Mouse (Mus musculus): Measurements from ENCODE around the gene Ncoa3. TPM values are rescaled to one million over a fixed set of nuclear protein-coding genes. Genes with fewer than 3 reads are reported as not detected.
"Not testable (repeated sequence)": the region's sequence is repeated elsewhere in the genome, so short reads cannot be mapped to it uniquely, and the experiment has no call there.

Ncoa3 gene
- polyA plus RNA-seq, 1 experiment, result 31.9 TPM

GRCm38 (mm10) chr2:166079231-166079630 is 86.8 kb downstream of the Ncoa3 start:
- no peak for DNase-seq (ENCODE audit: low read depth)

- no peak for DNase-seq (ENCODE audit: low read depth)
Observed at GRCm38 (mm10) chr2:166079961-166080885, 87.8 kb downstream of the Ncoa3 start.

GRCm38 (mm10) chr2:166080967-166081750 is 88.7 kb downstream of the Ncoa3 start:
- DNase-seq (ENCODE audit: low read depth), result no peak

GRCm38 (mm10) chr2:166082193-166082592 is 89.8 kb downstream of the Ncoa3 start:
- no peak for DNase-seq (ENCODE audit: low read depth)

- DNase-seq (ENCODE audit: low read depth), result no peak
Observed at GRCm38 (mm10) chr2:166082661-166083060, 90.2 kb downstream of the Ncoa3 start.

- DNase-seq (ENCODE audit: low read depth), result no peak
Observed at GRCm38 (mm10) chr2:166083542-166084031, 91.2 kb downstream of the Ncoa3 start.

GRCm38 (mm10) chr2:166084111-166084510 is 91.7 kb downstream of the Ncoa3 start:
- DNase-seq (ENCODE audit: low read depth), result no peak

- not testable (repeated sequence) for DNase-seq (ENCODE audit: low read depth)
Observed at GRCm38 (mm10) chr2:166084964-166085363, 92.5 kb downstream of the Ncoa3 start.

- no peak for DNase-seq (ENCODE audit: low read depth)
Observed at GRCm38 (mm10) chr2:166085780-166086179, 93.3 kb downstream of the Ncoa3 start.

- DNase-seq (ENCODE audit: low read depth), result no peak
Observed at GRCm38 (mm10) chr2:166086457-166087233, 94.2 kb downstream of the Ncoa3 start.

GRCm38 (mm10) chr2:166088991-166089390 is 96.6 kb downstream of the Ncoa3 start:
- DNase-seq (ENCODE audit: low read depth), result no peak

- no peak for DNase-seq (ENCODE audit: low read depth)
Observed at GRCm38 (mm10) chr2:166090131-166090581, 97.7 kb downstream of the Ncoa3 start.

- no peak for DNase-seq (ENCODE audit: low read depth)
Observed at GRCm38 (mm10) chr2:166091599-166091998, 99.2 kb downstream of the Ncoa3 start.

- no peak for DNase-seq (ENCODE audit: low read depth)
Observed at GRCm38 (mm10) chr2:166092412-166092811, 100.0 kb downstream of the Ncoa3 start.

- no peak for DNase-seq (ENCODE audit: low read depth)
Observed at GRCm38 (mm10) chr2:166096300-166096699, 103.9 kb downstream of the Ncoa3 start.

- no peak for DNase-seq (ENCODE audit: low read depth)
Observed at GRCm38 (mm10) chr2:166096834-166097233, 104.4 kb downstream of the Ncoa3 start.

GRCm38 (mm10) chr2:166097443-166098291 is 105.2 kb downstream of the Ncoa3 start:
- DNase-seq (ENCODE audit: low read depth), result no peak

- no peak for DNase-seq (ENCODE audit: low read depth)
Observed at GRCm38 (mm10) chr2:166098292-166098933, 106.0 kb downstream of the Ncoa3 start.

GRCm38 (mm10) chr2:166100309-166101262 is 108.2 kb downstream of the Ncoa3 start:
- no peak for DNase-seq (ENCODE audit: low read depth)

All from gonadal fat pad, adult 2 months (tissue).